Mouse (Mus musculus) B cell, adult (primary cell): Measurements from ENCODE around the gene Mrgprb1. TPM values are rescaled to one million over a fixed set of nuclear protein-coding genes. Genes with fewer than 3 reads are reported as not detected.

Source experiments
- total RNA-seq: library from RNA; stranded (reverse); gene quantifications from 4 replicates; pipeline ENCODE4 v1.2.4, GENCODE M21; 2023; ENCODE audit not compliant: inconsistent age

The Mrgprb1 gene
- not detected in 4 replicates for total RNA-seq

GRCm38 (mm10) chr7:48456242-48456641 lies at the start of gene Mrgprb1:
TSS of gene Mrgprb1 (minus strand) at chr7:48456342.

GRCm38 (mm10) chr7:48499221-48499620 lies 43.1 kb upstream of the Mrgprb1 start, which contains the start of gene Mrgprx2:
TSS of gene Mrgprx2 (minus strand) at chr7:48499321.

Other genes starting within 250 kb of the Mrgprb1 start
- gene Mrgprb8, start 67.8 kb downstream of the Mrgprb1 start, total RNA-seq: not detected in 4 replicates
- gene Mrgprx2, start 43.0 kb upstream of the Mrgprb1 start, total RNA-seq: not detected in 4 replicates
- gene Mrgprb2, start 101.7 kb upstream of the Mrgprb1 start, total RNA-seq: not detected in 4 replicates
- not detected in 4 replicates for gene Mrgprb3, start 187.5 kb upstream of the Mrgprb1 start, total RNA-seq